Mouse (Mus musculus): ENCODE results near the gene Smad5. TPM values are rescaled to one million over a fixed set of nuclear protein-coding genes. Genes with fewer than 3 reads are reported as not detected.

The Smad5 gene
- polyA plus RNA-seq, 1 experiment from 2014 or later: 52.3 TPM

- DNase-seq (ENCODE audit: low spot score): no peak
- Histone ChIP-seq H3K4me3 (no peak overlapping the region), H3K27me3 (ENCODE audit: low read depth, poor library complexity, severe bottlenecking) (no peaks in the 10 kb centered on the region), H3K27ac (no peak overlapping the region), H3K36me3 (peaks cover 61% of the 10 kb centered on the region), H3K4me1 (peaks cover 31% of the 10 kb centered on the region), H3K9me3 (replicated peaks) (no peaks in the 10 kb centered on the region)
- 96% methylated on average over 4 of the region's 4 CpGs for WGBS
These were observed 4.3 kb downstream of the Smad5 start for GRCm38 (mm10) chr13:56707111-56707510.

DNA sequence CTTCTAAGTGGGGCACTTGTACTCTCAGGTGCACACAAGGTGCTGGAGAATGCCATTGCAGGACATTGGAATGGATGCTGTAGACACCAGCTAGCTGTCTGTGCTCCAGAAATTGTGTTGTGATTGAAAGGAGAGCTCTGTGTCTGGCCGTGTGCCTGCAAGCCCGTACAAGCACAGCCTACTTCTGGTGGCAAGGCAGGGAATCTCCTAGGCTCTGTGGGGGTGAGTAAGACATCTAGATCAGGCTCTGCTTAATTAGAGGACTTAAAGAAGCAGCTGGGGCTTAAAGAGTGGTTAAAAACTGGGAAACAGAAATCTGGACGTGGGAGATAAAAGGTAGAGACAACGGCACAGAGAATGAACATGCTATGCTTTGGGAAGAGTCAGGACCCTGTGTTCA lies 4.8 kb downstream of the Smad5 start:
- no peaks in the 10 kb centered on the region for H3K27me3 ChIP-seq (ENCODE audit: low read depth, poor library complexity, severe bottlenecking)
- H3K36me3 ChIP-seq: peaks cover 66% of the 10 kb centered on the region
- 84% methylated on average over 4 of the region's 4 CpGs for WGBS
- H3K4me3 ChIP-seq: no peak overlapping the region
- H3K9me3 ChIP-seq (replicated peaks): no peaks in the 10 kb centered on the region
- H3K27ac ChIP-seq: no peak overlapping the region
- H3K4me1 ChIP-seq: peaks cover 26% of the 10 kb centered on the region
- no peak for DNase-seq (ENCODE audit: low spot score)

DNA sequence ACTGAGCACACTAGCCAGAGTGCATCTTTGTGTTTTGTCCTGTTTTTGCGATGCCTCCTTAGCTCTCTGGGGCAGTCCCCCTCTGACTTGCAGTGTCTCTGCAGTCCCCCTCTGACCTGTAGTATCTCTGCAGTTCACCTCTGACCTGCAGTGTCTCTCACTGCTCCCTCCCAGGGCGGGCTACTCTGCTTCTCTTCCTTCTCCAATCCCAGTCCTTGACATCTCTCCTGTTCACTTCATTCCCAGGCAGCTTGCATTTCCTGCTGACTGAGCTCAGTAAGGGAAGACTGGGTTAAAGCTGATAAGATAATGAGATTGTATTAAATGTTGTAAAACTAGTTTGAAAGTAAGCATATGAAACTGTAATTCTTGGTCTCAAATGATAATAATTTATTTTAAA lies 7.8 kb downstream of the Smad5 start:
- DNase-seq (ENCODE audit: low spot score): no peak
- 70% methylated on average over 2 of the region's 2 CpGs for WGBS
- peaks cover 67% of the 10 kb centered on the region for H3K36me3 ChIP-seq

GRCm38 (mm10) chr13:56712221-56712620 lies 9.4 kb downstream of the Smad5 start:
- DNase-seq (ENCODE audit: low spot score): no peak
- Histone ChIP-seq H3K4me1 (peaks cover 3% of the 10 kb centered on the region; the same call in 1 of the 2 replicates), H3K4me3 (no peak overlapping the region), H3K27me3 (ENCODE audit: low read depth, poor library complexity, severe bottlenecking) (no peaks in the 10 kb centered on the region), H3K36me3 (peaks cover 51% of the 10 kb centered on the region), H3K9me3 (replicated peaks) (no peaks in the 10 kb centered on the region), H3K27ac (no peak overlapping the region)
- WGBS: 94% methylated on average over 2 of the region's 2 CpGs

More for the DNA sequence above, 7.8 kb downstream of the Smad5 start:
- no peaks in the 10 kb centered on the region for H3K27me3 ChIP-seq (ENCODE audit: low read depth, poor library complexity, severe bottlenecking)
- peaks cover 9% of the 10 kb centered on the region for H3K4me1 ChIP-seq
- no peaks in the 10 kb centered on the region for H3K9me3 ChIP-seq (replicated peaks)
- H3K27ac ChIP-seq: no peak overlapping the region
- H3K4me3 ChIP-seq: no peak overlapping the region

- no peaks in the 10 kb centered on the region for H3K9me3 ChIP-seq (replicated peaks)
- H3K4me1 ChIP-seq: no peaks in the 10 kb centered on the region
- no peaks in the 10 kb centered on the region for H3K27me3 ChIP-seq (ENCODE audit: low read depth, poor library complexity, severe bottlenecking)
- no peak for DNase-seq (ENCODE audit: low spot score)
- peaks cover 91% of the 10 kb centered on the region for H3K36me3 ChIP-seq
- 96% methylated on average over 4 of the region's 4 CpGs for WGBS
- H3K4me3 ChIP-seq: no peak overlapping the region
- H3K27ac ChIP-seq: no peak overlapping the region
These were observed 23.7 kb downstream of the Smad5 start for GRCm38 (mm10) chr13:56726551-56726950.

DNA sequence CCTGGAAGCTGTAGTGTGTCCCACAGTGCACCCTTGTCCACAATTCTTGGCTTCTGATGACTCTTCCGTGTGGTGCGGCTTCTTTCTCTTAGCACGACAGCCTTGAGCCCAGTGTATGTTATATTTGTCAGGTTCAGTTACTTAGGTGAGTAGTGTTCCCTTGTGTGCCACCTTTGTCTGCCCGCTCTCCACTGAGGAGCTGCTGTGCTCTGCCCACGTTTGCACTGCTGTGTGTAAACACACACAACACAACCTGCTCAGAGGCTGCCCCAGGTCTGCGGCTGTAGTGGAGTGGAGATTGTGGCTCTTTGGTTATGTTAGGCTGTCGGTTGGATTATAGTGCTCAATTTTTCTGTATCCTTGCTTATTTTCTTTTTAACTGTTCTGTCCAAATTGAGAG lies 26.2 kb downstream of the Smad5 start:
- no peaks in the 10 kb centered on the region for H3K27me3 ChIP-seq (ENCODE audit: low read depth, poor library complexity, severe bottlenecking)
- H3K9me3 ChIP-seq (replicated peaks): no peaks in the 10 kb centered on the region
- H3K36me3 ChIP-seq: peaks cover 100% of the 10 kb centered on the region
- no peak for DNase-seq (ENCODE audit: low spot score)
- no peak overlapping the region for H3K4me3 ChIP-seq
- WGBS: 92% methylated on average over 7 of the region's 7 CpGs
- H3K27ac ChIP-seq: no peak overlapping the region
- H3K4me1 ChIP-seq: no peaks in the 10 kb centered on the region

DNA sequence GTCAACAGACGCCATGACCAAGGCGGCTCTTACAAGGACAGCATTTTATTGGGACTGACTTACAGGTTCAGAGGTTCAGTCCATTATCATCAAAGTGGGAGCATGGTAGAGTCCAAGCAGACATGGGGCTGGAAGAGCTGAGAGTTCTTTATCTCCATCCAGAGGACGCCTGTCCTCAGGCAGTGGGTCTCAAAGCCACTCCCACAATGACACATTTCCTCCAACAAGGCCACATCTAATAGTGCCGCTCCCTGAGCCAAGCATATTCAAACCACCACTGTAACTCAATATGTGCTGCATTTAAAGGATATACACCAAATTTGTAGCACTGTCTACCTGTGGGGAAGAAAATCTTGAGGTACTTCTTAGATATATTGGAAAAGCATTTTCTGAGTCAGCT lies 31.8 kb downstream of the Smad5 start:
- Histone ChIP-seq H3K4me1 (no peaks in the 10 kb centered on the region), H3K4me3 (no peak overlapping the region), H3K27me3 (ENCODE audit: low read depth, poor library complexity, severe bottlenecking) (no peaks in the 10 kb centered on the region), H3K36me3 (peaks cover 100% of the 10 kb centered on the region), H3K27ac (no peak overlapping the region), H3K9me3 (replicated peaks) (no peaks in the 10 kb centered on the region)
- 91% methylated on average over 4 of the region's 4 CpGs for WGBS
- DNase-seq (ENCODE audit: low spot score): no peak

GRCm38 (mm10) chr13:56735212-56735875 lies 32.5 kb downstream of the Smad5 start:
- 76% methylated on average over 6 of the region's 6 CpGs for WGBS
- DNase-seq (ENCODE audit: low spot score): no peak
- Histone ChIP-seq H3K4me3 (no peak overlapping the region), H3K27ac (no peak overlapping the region), H3K9me3 (replicated peaks) (no peaks in the 10 kb centered on the region), H3K4me1 (no peaks in the 10 kb centered on the region), H3K36me3 (peaks cover 100% of the 10 kb centered on the region), H3K27me3 (ENCODE audit: low read depth, poor library complexity, severe bottlenecking) (no peaks in the 10 kb centered on the region)

- 93% methylated on average over 5 of the region's 5 CpGs for WGBS
- no peak overlapping the region for H3K4me3 ChIP-seq
- peaks cover 85% of the 10 kb centered on the region for H3K36me3 ChIP-seq
- H3K27ac ChIP-seq: no peak overlapping the region
- no peaks in the 10 kb centered on the region for H3K9me3 ChIP-seq (replicated peaks)
- no peaks in the 10 kb centered on the region for H3K27me3 ChIP-seq (ENCODE audit: low read depth, poor library complexity, severe bottlenecking)
- DNase-seq (ENCODE audit: low spot score): no peak
- no peaks in the 10 kb centered on the region for H3K4me1 ChIP-seq
These were observed 36.7 kb downstream of the Smad5 start for GRCm38 (mm10) chr13:56739556-56739955.

GRCm38 (mm10) chr13:56740496-56740895 lies 37.7 kb downstream of the Smad5 start:
- H3K27ac ChIP-seq: no peak overlapping the region
- 89% methylated on average over 6 of the region's 6 CpGs for WGBS
- H3K36me3 ChIP-seq: peaks cover 75% of the 10 kb centered on the region
- no peak overlapping the region for H3K4me3 ChIP-seq
- no peaks in the 10 kb centered on the region for H3K9me3 ChIP-seq (replicated peaks)
- DNase-seq (ENCODE audit: low spot score): no peak
- no peaks in the 10 kb centered on the region for H3K4me1 ChIP-seq
- H3K27me3 ChIP-seq (ENCODE audit: low read depth, poor library complexity, severe bottlenecking): no peaks in the 10 kb centered on the region

DNA sequence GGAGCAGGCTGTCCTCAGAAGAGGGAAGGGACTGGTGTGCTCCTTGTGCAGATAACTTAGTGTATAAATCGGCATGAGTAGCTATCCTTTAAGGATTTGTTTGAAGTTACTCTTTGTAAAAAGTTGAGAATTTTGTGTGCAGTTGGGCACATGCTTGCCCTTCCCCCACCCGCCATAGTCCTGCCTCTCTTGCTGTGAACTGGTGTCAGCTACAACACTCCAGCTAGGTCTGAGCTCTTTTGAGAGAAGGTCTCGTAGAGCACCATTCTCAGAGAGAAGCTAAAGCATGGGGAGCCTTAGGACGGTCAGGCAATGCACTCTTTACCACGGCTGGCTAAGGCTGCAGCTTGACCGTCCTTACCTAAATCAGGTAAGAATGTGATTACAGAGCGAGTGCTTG lies 38.9 kb downstream of the Smad5 start:
- WGBS: 91% methylated on average over 7 of the region's 7 CpGs

GRCm38 (mm10) chr13:56742325-56742901 lies 39.6 kb downstream of the Smad5 start:
- H3K9me3 ChIP-seq (replicated peaks): no peaks in the 10 kb centered on the region
- H3K36me3 ChIP-seq: peaks cover 56% of the 10 kb centered on the region
- no peaks in the 10 kb centered on the region for H3K4me1 ChIP-seq
- 93% methylated on average over 6 of the region's 6 CpGs for WGBS
- no peak for DNase-seq (ENCODE audit: low spot score)
- no peaks in the 10 kb centered on the region for H3K27me3 ChIP-seq (ENCODE audit: low read depth, poor library complexity, severe bottlenecking)
- H3K4me3 ChIP-seq: no peak overlapping the region
- H3K27ac ChIP-seq: no peak overlapping the region

More for the DNA sequence above, 38.9 kb downstream of the Smad5 start:
- Histone ChIP-seq H3K27ac (no peak overlapping the region), H3K36me3 (peaks cover 63% of the 10 kb centered on the region), H3K4me1 (no peaks in the 10 kb centered on the region), H3K9me3 (replicated peaks) (no peaks in the 10 kb centered on the region), H3K4me3 (no peak overlapping the region), H3K27me3 (ENCODE audit: low read depth, poor library complexity, severe bottlenecking) (no peaks in the 10 kb centered on the region)
- DNase-seq (ENCODE audit: low spot score): no peak

DNA sequence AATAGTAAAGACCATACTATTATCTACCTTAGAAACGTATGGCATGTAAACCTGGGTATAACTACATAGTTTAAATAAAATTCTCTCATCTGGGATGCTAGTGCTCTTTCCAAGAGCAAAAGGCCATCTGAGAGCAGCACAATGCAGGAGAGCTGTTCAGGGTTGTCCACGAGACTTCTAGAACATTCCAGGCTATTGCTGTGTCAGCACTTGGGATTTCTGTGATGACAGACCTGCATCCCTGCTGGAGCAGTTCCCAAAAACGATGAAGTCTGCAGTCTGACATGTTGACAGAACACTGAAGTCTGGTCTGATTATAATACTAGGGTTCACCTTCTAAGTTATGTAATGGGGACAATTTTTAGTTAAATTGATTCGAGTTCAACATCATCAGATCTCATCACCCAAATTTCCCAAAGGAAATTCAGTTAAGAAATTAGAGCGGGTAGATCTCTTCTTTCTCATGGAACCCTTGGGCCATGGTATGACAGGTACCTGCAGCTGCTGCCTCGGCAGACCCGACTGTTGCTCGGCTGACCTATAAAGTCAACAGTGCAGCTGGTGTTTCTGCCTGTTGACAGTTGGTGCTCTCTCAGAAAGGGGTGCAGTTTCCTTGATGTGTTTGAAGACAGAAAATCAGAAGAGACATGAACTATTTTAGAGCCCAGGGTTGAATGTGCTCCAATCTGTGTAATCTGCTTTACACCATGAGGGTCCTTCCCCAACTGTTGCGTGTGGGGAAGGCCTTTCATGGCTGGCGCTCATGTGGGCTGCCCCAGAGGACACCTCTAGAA lies 44.1 kb downstream of the Smad5 start:
- Histone ChIP-seq H3K9me3 (replicated peaks) (no peaks in the 10 kb centered on the region), H3K4me1 (peaks cover under 1% of the 10 kb centered on the region; the same call in 1 of the 2 replicates), H3K27me3 (ENCODE audit: low read depth, poor library complexity, severe bottlenecking) (peaks cover 34% of the 10 kb centered on the region), H3K27ac (0 out of 2 replicates have a peak overlapping the region, but pooled peaks have one; percentile 8), H3K4me3 (no peak overlapping the region), H3K36me3 (peaks cover 13% of the 10 kb centered on the region)
- DNase-seq (ENCODE audit: low spot score): no peak
- WGBS: 82% methylated on average over 10 of the region's 10 CpGs

Measured in limb, embryonic 10.5 days (tissue).